Mouse (Mus musculus) liver, postnatal 0 days (tissue): ENCODE measurements around the gene Tmem163.

Experiments used
- CTCF ChIP-seq: sonication (generic); IDR thresholded peaks from 2 replicates; pipeline ENCODE4 v1.5.1; 2016; ENCODE audit warnings: antibody characterized with exemption, low read depth
- EP300 ChIP-seq: IDR thresholded peaks from 2 replicates; pipeline ENCODE4 v1.6.1; 2016; ENCODE audit warnings: antibody characterized with exemption, low read depth, mild to moderate bottlenecking

DNA sequence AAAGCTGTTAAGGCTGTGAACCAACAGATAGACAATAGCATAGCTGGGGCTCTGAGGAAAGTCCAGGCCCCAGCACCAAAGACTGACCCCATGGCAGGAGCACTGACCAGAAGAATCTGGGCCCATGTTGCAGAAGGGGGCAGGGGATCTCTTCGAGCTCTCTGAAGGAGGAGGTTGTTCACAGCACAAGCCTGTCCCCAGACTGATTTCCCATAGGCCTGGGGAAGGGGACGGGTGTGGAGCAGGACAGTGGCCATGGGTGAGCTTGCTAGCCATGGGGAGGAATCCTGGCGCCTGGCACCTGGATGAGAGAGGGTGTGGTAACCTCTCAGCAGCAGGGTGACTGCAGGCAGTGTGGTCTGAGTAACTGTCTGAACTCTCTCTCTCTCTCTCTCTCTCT lies 103.2 kb downstream of the Tmem163 start:
- TF ChIP-seq CTCF (no peak), EP300 (no peak)
